Mouse (Mus musculus): ENCODE data around the gene Trim10.

- TF ChIP-seq POLR2A (IDR thresholded peaks at IDR 0.05; ENCODE audit: low read depth, low read length) (no peak), CTCF (IDR thresholded peaks at IDR 0.05; ENCODE audit: extremely low read depth, insufficient read depth, insufficient read length, insufficient replicate concordance) (no peak)
Measured at GRCm38 (mm10) chr17:36851200-36851599, 18.2 kb upstream of the Trim10 start.

Measured in spleen, adult 2 months (tissue).